Mouse (Mus musculus): ENCODE data around the gene Tcf3.

GRCm38 (mm10) chr10:80367954-80368353, 65.5 kb downstream of the Tcf3 start:
- TF ChIP-seq POLR2AphosphoS2 (IDR thresholded peaks at IDR 0.05; ENCODE audit: insufficient read length, low read depth) (peak; percentile 73), MAX (IDR thresholded peaks at IDR 0.05; ENCODE audit: low read depth) (no peak), POLR2A (IDR thresholded peaks at IDR 0.05; ENCODE audit: insufficient read length, low read depth) (peak; percentile 90), USF1 (IDR thresholded peaks at IDR 0.05; ENCODE audit: low read depth) (no peak), TCF12 (IDR thresholded peaks at IDR 0.05; ENCODE audit: insufficient read depth, poor library complexity, severe bottlenecking) (no peak), MYOG (IDR thresholded peaks at IDR 0.05; ENCODE audit: control insufficient read depth in 1 of 3, insufficient read depth in 1 of 3, insufficient read length in 2 of 3, low read depth in 2 of 3) (no peak)
